Mouse (Mus musculus) hindbrain, embryonic 11.5 days (tissue): ENCODE results near the gene Sec61b. TPM values are rescaled to one million over a fixed set of nuclear protein-coding genes. Genes with fewer than 3 reads are reported as not detected.

Experiments used
- ATAC-seq: fragments of 200-750 bp; cut with Nextera tagmentation; 2 replicates; pipeline ENCODE4 v1.8.0; 2017; ENCODE audit warnings: mild to moderate bottlenecking, moderate TSS enrichment, moderate library complexity; ENCODE audit not compliant: low FRiP score
- DNase-seq: peaks from one replicate; pipeline ENCODE4 v3.0.0-alpha.2; 2015; ENCODE audit warnings: low spot score
- H3K27ac ChIP-seq: fragments of 300-500 bp; sonication (generic); 2 replicates; pipeline ENCODE4 v1.5.1; 2014; ENCODE audit warnings: mild to moderate bottlenecking, low read depth, low read length
- H3K27me3 ChIP-seq: fragments of 300-500 bp; sonication (generic); 2 replicates; pipeline ENCODE4 v1.6.1; 2014; ENCODE audit warnings: mild to moderate bottlenecking, low read length, moderate library complexity, mixed read lengths; ENCODE audit not compliant: control insufficient read depth, insufficient read depth
- H3K36me3 ChIP-seq: fragments of 300-500 bp; sonication (generic); 2 replicates; pipeline ENCODE4 v1.6.1; 2014; ENCODE audit warnings: mild to moderate bottlenecking, low read length, moderate library complexity, mixed read lengths; ENCODE audit not compliant: control insufficient read depth, insufficient read depth
- H3K4me1 ChIP-seq: fragments of 300-500 bp; sonication (generic); replicated peaks from 2 replicates; pipeline ENCODE4 v1.6.1; 2014; ENCODE audit warnings: low read length, mixed read lengths; ENCODE audit not compliant: control insufficient read depth, insufficient read depth
- H3K4me2 ChIP-seq: fragments of 300-500 bp; sonication (generic); replicated peaks from 2 replicates; pipeline ENCODE4 v1.6.1; 2014; ENCODE audit warnings: mild to moderate bottlenecking, low read depth, low read length
- H3K4me3 ChIP-seq: fragments of 300-500 bp; sonication (generic); 2 replicates; pipeline ENCODE4 v1.5.1; 2014; ENCODE audit warnings: low read depth, low read length
- H3K9ac ChIP-seq: fragments of 300-500 bp; sonication (generic); 2 replicates; pipeline ENCODE4 v1.6.1; 2014; ENCODE audit warnings: low read depth, low read length
- H3K9me3 ChIP-seq: fragments of 300-500 bp; sonication (generic); 2 replicates; pipeline ENCODE4 v1.6.1; 2016; ENCODE audit warnings: low read length; ENCODE audit not compliant: control insufficient read depth
- WGBS: fragments of 180-500 bp; shearing (Covaris S2); extraction: QIAGEN DNeasy Blood & Tissue Kit; methylation state at CpG from one replicate; pipeline ENCODE4 v1.1.7; 2014; 5-methylcytosine and 5-hydroxymethylcytosine counted together
- polyA plus RNA-seq: library from polyadenylated mRNA; unstranded; fragments of >200 nt; fragmentation: Nextera tagmentation; extraction: Ambion mirVana; gene quantifications from 2 replicates; pipeline ENCODE4 v1.2.1, GENCODE M21; 2014

Gene Sec61b
- polyA plus RNA-seq, 1 experiment from 2014 or later, result 365 TPM

GRCm38 (mm10) chr4:47521884-47522605 is 47.6 kb downstream of the Sec61b start:
- H3K4me3 ChIP-seq, result no peak overlapping the region
- WGBS, result 90% methylated on average over 6 of the region's 6 CpGs
- H3K4me2 ChIP-seq, result no peak overlapping the region
- no peaks in the 10 kb centered on the region for H3K36me3 ChIP-seq
- no peak overlapping the region for H3K27ac ChIP-seq
- ATAC-seq (no peak), DNase-seq (peak; percentile 40)
- no peaks in the 10 kb centered on the region for H3K27me3 ChIP-seq
- H3K9ac ChIP-seq, result no peak overlapping the region
- H3K4me1 ChIP-seq, result 0 out of 2 replicates have a peak, but pooled peaks cover 3% of the 10 kb centered on the region
- no peaks in the 10 kb centered on the region for H3K9me3 ChIP-seq

- no peak for ATAC-seq
- Histone ChIP-seq H3K27ac (no peak overlapping the region), H3K36me3 (no peaks in the 10 kb centered on the region), H3K4me2 (no peak overlapping the region), H3K4me1 (no peaks in the 10 kb centered on the region), H3K4me3 (no peak overlapping the region), H3K9ac (no peak overlapping the region), H3K9me3 (no peaks in the 10 kb centered on the region), H3K27me3 (no peaks in the 10 kb centered on the region)
- 97% methylated on average over 4 of the region's 4 CpGs for WGBS
- no peak for DNase-seq
Observed at GRCm38 (mm10) chr4:47529866-47530265, 55.4 kb downstream of the Sec61b start.

Other genes with a start within 250 kb of the Sec61b start
- 90.1 and 112 TPM in 2 replicates for gene Tgfbr1, start 121.4 kb upstream of the Sec61b start, polyA plus RNA-seq
- gene Alg2, start 325 bp upstream of the Sec61b start, polyA plus RNA-seq, result 161 TPM in 2 replicates